Mouse (Mus musculus): ENCODE results near the gene Kng2.
"Not testable (repeated sequence)": the region's sequence is repeated elsewhere in the genome, so short reads cannot be mapped to it uniquely, and the experiment has no call there.

Kng2 gene

GRCm38 (mm10) chr16:23028966-23029600 lies at the start of gene Kng2:
Gene Kng2 (minus strand): TSS chr16:23029482.
- not testable (repeated sequence) for DNase-seq (ENCODE audit: low read depth, low spot score)

DNA sequence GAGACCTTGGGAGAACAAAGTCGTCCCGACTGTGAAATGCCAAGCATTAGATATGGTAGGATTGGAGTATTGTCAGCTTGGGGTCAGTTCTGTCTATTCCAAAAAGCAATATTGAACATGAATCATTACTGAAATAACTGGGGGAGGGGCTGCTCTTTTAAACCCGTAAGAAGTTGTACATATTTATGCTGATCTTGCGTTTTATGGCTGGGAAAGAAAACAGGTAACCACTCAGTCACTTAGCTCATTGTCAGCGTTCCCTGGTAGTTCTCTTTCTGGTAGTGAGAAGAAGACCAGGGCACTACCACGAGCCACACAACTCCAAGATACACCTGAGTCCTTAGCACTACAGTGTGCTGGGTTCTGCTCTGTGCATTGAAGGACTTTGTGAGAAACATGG lies 48.2 kb upstream of the Kng2 start:
- DNase-seq (ENCODE audit: low read depth, low spot score) = not testable (repeated sequence)

- not testable (repeated sequence) for DNase-seq (ENCODE audit: low read depth, low spot score)
Measured at GRCm38 (mm10) chr16:23060781-23061325, 31.6 kb upstream of the Kng2 start.

DNA sequence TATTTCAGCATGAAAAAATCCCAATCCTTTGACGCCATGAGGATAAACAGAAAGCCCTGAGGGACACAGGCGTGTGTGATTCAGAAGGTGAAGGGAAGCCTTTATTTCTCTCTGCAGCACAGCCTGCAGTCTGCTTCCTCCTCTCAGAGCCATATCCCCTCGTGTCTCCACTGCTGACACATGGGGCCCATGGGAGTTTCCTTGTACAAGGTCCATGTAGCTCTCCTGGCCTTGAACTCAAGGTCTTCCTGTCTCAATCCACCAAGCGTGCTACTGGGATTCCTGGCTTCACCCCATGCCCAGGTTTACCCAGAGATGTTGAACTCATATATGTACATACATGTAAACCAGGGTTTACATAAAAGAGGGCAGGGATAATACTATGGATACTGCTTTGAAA lies 30.3 kb upstream of the Kng2 start:
- not testable (repeated sequence) for DNase-seq (ENCODE audit: low read depth, low spot score)

DNA sequence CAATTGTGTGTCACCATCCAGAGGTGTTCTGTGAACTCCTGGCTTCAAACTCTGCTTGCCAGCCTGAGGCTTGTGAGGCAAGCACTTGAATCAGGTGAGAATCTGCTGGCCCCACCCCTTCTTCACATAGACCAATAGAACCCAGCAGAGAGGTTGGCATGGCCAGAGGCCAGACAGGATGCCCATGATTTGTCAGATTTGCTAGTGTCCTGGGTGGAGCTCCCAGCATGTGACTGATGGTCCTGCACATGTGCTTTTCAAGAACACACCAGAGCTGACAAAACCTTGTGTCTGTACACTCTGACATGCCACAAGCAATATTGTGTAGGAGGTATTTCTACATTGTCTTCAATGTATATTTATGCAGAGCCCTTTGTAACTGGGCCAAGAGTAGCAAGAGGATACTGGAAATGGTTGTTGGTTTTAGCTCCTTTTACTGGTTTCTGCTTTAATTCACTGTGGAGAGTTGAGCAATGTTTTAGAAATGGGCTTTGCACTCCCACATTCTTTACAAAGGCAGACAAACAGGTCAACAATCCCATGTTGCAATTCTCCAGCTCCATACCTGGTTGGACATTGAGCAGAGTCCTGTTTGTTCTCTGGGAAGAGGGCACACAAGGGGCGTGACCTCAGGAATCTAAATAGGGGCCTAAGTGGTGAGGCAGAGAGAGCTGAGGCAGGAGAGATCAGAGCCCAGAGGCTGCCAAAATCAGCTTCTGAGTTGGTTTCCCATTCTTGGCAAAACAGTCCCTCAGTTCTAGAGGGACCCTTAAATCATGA lies 28.6 kb upstream of the Kng2 start, which contains the start of gene Kng1:
Kng1 (plus strand) TSS at position 198 of the 780 bp plus-strand sequence.
- DNase-seq (ENCODE audit: low read depth, low spot score) = not testable (repeated sequence)

GRCm38 (mm10) chr16:23046319-23046718 lies 17.0 kb upstream of the Kng2 start:
- peak; percentile 62 for DNase-seq (ENCODE audit: low read depth, low spot score)

DNA sequence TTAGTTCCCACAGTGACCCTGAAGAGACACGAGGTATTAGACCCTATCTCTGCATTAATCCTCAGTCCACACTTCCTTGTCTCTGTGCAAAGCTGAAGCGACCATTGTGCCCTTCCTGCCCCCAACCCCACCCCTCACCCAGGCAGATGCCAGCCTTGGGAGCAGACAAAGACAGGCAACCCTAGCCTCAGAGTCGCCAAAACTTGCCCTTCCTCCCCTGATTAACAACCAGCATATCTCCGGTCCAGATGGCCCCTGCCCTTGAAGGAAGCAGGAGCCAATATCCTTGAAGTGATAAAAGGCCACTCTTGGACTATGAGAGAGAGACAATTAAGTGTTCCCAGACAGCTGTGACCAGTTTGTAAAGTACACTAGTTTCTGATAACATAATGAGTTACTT lies 11.6 kb upstream of the Kng2 start:
- DNase-seq (ENCODE audit: low read depth, low spot score) = no peak

DNA sequence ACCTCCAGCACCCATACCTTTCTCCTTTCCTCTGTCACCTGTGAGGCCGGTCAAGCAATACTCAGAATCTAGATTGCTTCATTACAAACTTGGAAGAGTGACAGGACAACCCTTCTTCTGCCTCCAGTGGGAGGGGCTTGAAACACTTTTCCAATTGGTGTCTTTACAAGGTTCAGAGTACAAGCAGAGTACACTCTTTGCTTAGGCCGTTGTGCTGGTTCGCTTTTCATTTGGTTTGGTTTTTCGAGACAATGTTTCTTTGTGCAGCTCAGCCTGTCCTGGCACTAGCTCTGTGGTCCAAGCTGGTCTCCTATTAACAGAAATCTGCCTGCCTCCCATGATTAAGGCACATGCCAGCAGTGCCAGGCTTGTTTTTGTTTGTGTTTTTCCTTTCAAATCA lies 10.0 kb upstream of the Kng2 start:
- no peak for DNase-seq (ENCODE audit: low read depth, low spot score)

DNA sequence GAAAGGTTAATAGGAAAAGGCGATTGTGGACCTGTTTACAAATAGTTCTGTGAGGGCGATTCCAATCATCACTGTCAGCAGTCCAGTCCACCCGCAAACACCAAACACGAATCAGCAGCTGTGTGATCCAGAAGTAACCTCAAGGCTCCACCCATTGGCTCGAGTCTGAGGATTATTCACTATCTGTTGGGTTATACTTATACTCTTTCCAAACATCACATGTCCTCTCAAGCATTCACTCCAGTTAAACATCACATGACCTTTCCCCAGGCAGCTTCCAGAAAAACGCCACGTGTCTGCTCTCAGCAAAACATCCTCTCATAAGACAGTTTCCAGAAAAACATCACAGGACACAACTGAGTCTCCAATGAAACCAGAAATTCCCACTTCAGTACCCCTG lies 8.5 kb upstream of the Kng2 start:
- no peak for DNase-seq (ENCODE audit: low read depth, low spot score)

DNA sequence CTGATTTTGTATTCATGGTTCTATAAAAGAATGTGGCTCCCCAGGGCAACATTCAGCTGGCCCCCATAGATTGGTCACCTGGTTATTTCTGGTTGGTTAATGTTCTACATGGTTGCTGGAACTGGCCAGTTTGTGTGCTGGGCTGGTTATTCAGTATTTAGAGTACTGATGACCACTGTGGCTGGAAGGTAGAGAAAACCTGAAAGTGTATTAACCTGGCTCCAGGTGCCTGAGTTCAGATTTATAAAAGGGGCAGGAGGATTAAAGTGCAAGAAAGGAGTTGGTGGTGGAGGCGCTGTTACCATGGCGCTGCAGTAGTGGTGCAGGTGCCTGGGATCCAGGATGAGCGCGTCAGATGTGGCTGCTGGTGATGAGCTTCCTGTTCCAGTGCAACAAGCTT lies 4.4 kb upstream of the Kng2 start:
- no peak for DNase-seq (ENCODE audit: low read depth, low spot score)

DNA sequence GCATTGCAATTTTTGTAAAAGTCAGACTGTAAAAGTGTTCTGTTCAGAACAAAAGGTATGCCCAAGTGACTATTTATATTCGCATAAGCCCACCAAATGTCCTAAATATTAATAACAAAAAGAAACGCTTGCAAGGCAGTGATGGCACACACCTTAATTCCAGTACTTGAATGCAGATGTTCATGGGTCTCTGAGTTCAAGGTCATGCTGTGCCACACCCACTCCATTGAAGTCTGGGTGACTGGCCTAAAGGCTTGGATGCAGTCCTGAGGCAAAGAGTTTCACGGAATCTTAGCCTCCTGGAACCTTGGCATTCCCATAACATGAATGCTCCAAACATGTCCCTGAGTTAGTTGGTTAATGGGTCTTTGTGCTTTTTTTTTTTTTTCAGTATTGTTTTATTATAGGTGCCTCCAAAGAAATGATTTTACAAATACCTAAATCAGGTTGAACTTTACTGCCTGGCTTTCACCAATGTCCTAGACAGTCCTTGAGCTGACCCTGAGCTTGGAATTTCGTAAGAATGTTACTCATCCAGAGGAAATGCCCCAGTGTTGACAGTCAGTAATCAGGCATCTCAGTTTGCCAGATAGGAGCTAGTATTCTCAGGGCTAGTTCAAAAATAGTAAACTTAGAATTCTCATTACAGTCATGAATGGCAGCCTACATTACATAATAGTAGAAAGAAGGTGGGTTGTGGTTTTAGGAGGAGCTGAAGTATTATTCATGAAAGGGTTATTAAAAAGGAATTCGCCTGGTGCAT lies 1.6 kb upstream of the Kng2 start:
- no peak for DNase-seq (ENCODE audit: low read depth, low spot score)

DNA sequence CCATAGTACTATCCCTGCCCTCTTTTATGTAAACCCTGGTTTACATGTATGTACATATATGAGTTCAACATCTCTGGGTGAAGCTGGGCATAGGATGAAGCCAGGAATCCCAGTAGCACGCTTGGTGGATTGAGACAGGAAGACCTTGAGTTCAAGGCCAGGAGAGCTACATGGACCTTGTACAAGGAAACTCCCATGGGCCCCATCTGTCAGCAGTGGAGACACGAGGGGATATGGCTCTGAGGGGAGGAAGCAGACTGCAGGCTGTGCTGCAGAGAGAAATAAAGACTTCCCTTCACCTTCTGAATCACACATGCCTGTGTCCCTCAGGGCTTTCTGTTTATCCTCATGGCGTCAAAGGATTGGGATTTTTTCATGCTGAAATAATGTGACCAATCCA lies 1.9 kb downstream of the Kng2 start:
- not testable (repeated sequence) for DNase-seq (ENCODE audit: low read depth, low spot score)

DNA sequence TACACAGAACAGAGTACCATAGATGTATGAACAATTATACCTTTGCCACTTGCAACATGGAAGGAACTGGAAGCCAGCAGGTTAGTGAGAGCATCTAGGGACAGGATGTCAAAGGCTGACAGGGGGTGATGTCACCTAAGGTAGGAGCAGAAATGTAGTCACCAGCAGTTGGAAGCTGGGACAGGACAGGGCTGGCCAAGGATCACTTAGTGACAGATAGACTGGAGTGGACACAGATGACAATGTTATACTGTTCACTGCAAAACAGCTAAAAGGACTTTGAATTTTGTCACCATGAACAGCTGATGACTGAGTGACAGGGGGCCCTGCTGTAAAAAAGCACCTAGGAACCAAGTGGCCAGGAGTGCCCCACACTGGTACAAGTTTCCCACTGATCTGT lies 2.7 kb downstream of the Kng2 start:
- DNase-seq (ENCODE audit: low read depth, low spot score) = no peak

GRCm38 (mm10) chr16:23025111-23025510 lies 4.2 kb downstream of the Kng2 start:
- no peak for DNase-seq (ENCODE audit: low read depth, low spot score)

- DNase-seq (ENCODE audit: low read depth, low spot score) = not testable (repeated sequence)
Measured at GRCm38 (mm10) chr16:23020571-23020970, 8.7 kb downstream of the Kng2 start.

DNA sequence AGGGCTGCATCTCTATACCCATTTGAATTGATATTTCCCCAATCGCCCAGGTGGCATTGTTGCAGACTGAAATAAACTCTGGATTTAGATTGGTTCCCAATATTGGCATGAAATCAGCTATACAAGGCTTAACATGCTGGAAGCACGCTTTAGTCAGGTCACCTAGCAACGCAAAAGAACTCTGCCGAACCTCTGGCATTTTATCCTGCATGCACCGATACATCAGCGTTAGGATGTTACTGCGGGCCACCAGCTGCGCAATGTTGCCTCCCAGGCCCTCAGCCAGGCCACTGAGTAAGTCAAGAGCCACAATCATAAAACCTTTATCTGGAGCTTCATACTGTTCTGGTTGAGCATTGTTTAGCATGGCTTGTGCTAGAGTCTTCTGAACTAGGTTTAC lies 14.6 kb downstream of the Kng2 start:
- DNase-seq (ENCODE audit: low read depth, low spot score) = peak; percentile 15

DNA sequence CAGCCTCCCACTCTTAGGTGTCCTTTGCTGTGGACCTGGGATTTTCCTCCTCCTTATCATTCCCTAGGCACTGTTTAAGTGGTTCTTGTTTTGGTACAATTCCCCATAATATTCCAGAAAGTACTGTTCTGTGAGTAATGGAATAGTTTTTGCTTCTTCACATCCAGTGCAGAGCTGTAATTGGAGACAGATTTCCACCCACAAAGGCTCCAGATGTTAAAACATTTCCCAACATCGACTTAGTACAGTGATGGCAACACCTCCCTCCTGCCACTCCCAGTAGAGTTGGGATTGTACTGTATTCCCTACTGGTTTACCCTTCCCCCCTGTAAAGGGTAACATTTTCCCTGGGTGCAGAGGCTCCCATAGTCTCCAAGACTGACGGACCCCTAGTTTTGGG lies 15.5 kb downstream of the Kng2 start:
- not testable (repeated sequence) for DNase-seq (ENCODE audit: low read depth, low spot score)

- DNase-seq (ENCODE audit: low read depth, low spot score) = not testable (repeated sequence)
Measured at GRCm38 (mm10) chr16:22996951-22997350, 32.3 kb downstream of the Kng2 start.

- DNase-seq (ENCODE audit: low read depth, low spot score) = peak; percentile 47
Measured at GRCm38 (mm10) chr16:22967383-22968030, 61.8 kb downstream of the Kng2 start.

DNA sequence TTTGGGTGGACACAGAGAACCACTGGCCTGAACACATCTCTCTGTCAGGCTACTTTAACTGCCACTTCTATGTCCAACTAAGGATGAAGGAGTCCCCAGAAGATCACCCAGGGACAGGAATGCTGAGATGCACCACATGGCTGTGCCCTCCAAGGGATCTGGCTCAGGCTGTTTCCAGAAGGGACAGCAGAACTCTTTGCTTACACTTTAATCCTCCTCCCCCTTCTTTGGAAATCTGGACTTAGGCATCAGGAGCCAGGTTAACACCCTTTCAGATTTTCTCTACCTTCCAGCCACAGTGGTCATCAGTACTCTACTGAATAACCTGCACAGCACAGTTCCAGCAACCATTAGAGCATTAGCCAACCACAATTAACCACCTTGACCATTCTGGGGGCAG lies 66.0 kb downstream of the Kng2 start:
- no peak for DNase-seq (ENCODE audit: low read depth, low spot score)

GRCm38 (mm10) chr16:22962256-22962655 lies 67.0 kb downstream of the Kng2 start:
- no peak for DNase-seq (ENCODE audit: low read depth, low spot score)

DNA sequence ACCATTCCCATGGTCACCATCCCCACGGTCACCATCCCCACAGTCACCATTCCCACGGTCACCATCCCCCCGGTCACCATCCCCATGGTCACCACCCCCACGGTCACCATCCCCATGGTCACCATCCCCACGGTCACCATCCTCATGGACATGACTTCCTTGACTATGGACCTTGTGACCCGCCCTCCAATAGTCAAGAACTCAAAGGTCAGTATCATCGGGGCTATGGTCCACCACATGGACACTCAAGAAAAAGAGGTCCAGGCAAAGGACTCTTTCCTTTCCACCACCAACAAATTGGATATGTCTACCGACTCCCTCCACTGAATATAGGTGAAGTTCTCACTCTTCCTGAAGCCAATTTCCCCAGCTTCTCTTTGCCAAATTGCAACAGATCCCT lies 68.2 kb downstream of the Kng2 start:
- no peak for DNase-seq (ENCODE audit: low read depth, low spot score)

Measured in brain, adult 2 months (tissue).